Mouse (Mus musculus): Measurements from ENCODE around the gene Olfr1257. TPM values are rescaled to one million over a fixed set of nuclear protein-coding genes. Genes with fewer than 3 reads are reported as not detected.
"Not testable (repeated sequence)": the region's sequence is repeated elsewhere in the genome, so short reads cannot be mapped to it uniquely, and the experiment has no call there.

Gene Olfr1257
- polyA plus RNA-seq (2014; fragmentation: Nextera tagmentation; extraction: Ambion mirVana), result not detected in 2 replicates

DNA sequence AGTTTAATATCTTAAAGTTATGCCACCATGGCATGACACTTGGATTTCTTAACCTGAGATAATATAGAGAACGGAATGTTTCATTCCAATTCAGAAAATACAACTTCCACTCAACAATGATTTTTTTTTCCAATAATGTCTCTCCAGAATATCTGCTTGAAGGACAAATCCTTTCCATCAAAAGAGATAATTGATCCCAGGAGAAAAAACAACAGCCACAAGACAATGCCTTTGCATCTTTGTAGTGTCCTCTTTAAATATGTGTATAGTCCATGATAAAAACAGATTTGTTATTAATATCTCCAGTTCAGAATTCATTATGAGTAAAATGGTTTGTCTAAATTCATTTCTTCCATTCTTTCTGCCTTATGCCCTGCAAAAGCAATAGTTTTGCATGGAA lies at the start of gene Olfr1257:
Olfr1257 (plus strand) TSS at position 301 of the 400 bp plus-strand sequence.
- no peaks in the 10 kb centered on the region for H3K4me1 ChIP-seq (ENCODE audit: control insufficient read depth, insufficient read depth, low read length)
- 91% methylated on average over 1 of the region's 1 CpGs for WGBS
- no peak within 1 kb of the TSS for H3K27ac ChIP-seq (ENCODE audit: low read depth, low read length)
- H3K27me3 ChIP-seq (ENCODE audit: control insufficient read depth, insufficient read depth, low read length), result no peaks in the 10 kb centered on the region
- ATAC-seq (ENCODE audit: insufficient read depth, low FRiP score, low TSS enrichment) (no peak), DNase-seq (ENCODE audit: low spot score) (no peak)
- H3K4me2 ChIP-seq (ENCODE audit: low read depth), result no peak within 1 kb of the TSS
- no peak within 1 kb of the TSS for H3K9ac ChIP-seq (ENCODE audit: low read length)
- no peaks in the 10 kb centered on the region for H3K9me3 ChIP-seq (ENCODE audit: control insufficient read depth, low read length)
- no peak within 1 kb of the TSS for H3K4me3 ChIP-seq (ENCODE audit: low read depth, low read length)
- H3K36me3 ChIP-seq (ENCODE audit: control insufficient read depth, insufficient read depth, low read length), result no peaks in the 10 kb centered on the region

- Histone ChIP-seq H3K4me3 (ENCODE audit: low read depth, low read length) (no peak within 1 kb of the TSS), H3K4me1 (ENCODE audit: control insufficient read depth, insufficient read depth, low read length) (no peaks in the 10 kb centered on the region), H3K9ac (ENCODE audit: low read length) (no peak within 1 kb of the TSS), H3K27me3 (ENCODE audit: control insufficient read depth, insufficient read depth, low read length) (no peaks in the 10 kb centered on the region), H3K27ac (ENCODE audit: low read depth, low read length) (no peak within 1 kb of the TSS), H3K9me3 (ENCODE audit: control insufficient read depth, low read length) (no peaks in the 10 kb centered on the region), H3K36me3 (ENCODE audit: control insufficient read depth, insufficient read depth, low read length) (no peaks in the 10 kb centered on the region), H3K4me2 (ENCODE audit: low read depth) (no peak within 1 kb of the TSS)
- no peak for DNase-seq (ENCODE audit: low spot score)
- WGBS, result 46% methylated on average over 2 of the region's 2 CpGs
- no peak for ATAC-seq (ENCODE audit: insufficient read depth, low FRiP score, low TSS enrichment)
These were observed 36.8 kb upstream of the Olfr1257 start, which contains the start of gene Olfr1256 for GRCm38 (mm10) chr2:89841455-89841854. Gene Olfr1256, minus strand, starts transcription at chr2:89841555.

GRCm38 (mm10) chr2:89848105-89848504 lies 30.1 kb upstream of the Olfr1257 start, which contains the start of gene Olfr48:
Gene Olfr48, minus strand, starts transcription at chr2:89848205.
- WGBS, result 86% methylated on average over 5 of the region's 5 CpGs

GRCm38 (mm10) chr2:89849230-89849629 lies 29.0 kb upstream of the Olfr1257 start:
- Histone ChIP-seq H3K4me1 (ENCODE audit: control insufficient read depth, insufficient read depth, low read length) (no peaks in the 10 kb centered on the region), H3K4me3 (ENCODE audit: low read depth, low read length) (no peak overlapping the region), H3K4me2 (ENCODE audit: low read depth) (no peak overlapping the region), H3K36me3 (ENCODE audit: control insufficient read depth, insufficient read depth, low read length) (no peaks in the 10 kb centered on the region), H3K9ac (ENCODE audit: low read length) (no peak overlapping the region), H3K9me3 (ENCODE audit: control insufficient read depth, low read length) (no peaks in the 10 kb centered on the region), H3K27me3 (ENCODE audit: control insufficient read depth, insufficient read depth, low read length) (no peaks in the 10 kb centered on the region), H3K27ac (ENCODE audit: low read depth, low read length) (no peak overlapping the region)
- ATAC-seq (ENCODE audit: insufficient read depth, low FRiP score, low TSS enrichment) (no peak), DNase-seq (ENCODE audit: low spot score) (no peak)
- 84% methylated on average over 1 of the region's 1 CpGs for WGBS

More at GRCm38 (mm10) chr2:89848105-89848504, 30.1 kb upstream of the Olfr1257 start, which contains the start of gene Olfr48:
- no peaks in the 10 kb centered on the region for H3K9me3 ChIP-seq (ENCODE audit: control insufficient read depth, low read length)
- H3K4me3 ChIP-seq (ENCODE audit: low read depth, low read length), result no peak within 1 kb of the TSS
- DNase-seq (ENCODE audit: low spot score) (no peak), ATAC-seq (ENCODE audit: insufficient read depth, low FRiP score, low TSS enrichment) (no peak)
- no peak within 1 kb of the TSS for H3K9ac ChIP-seq (ENCODE audit: low read length)
- H3K27ac ChIP-seq (ENCODE audit: low read depth, low read length), result no peak within 1 kb of the TSS
- H3K4me2 ChIP-seq (ENCODE audit: low read depth), result no peak within 1 kb of the TSS
- no peaks in the 10 kb centered on the region for H3K4me1 ChIP-seq (ENCODE audit: control insufficient read depth, insufficient read depth, low read length)
- H3K36me3 ChIP-seq (ENCODE audit: control insufficient read depth, insufficient read depth, low read length), result no peaks in the 10 kb centered on the region
- no peaks in the 10 kb centered on the region for H3K27me3 ChIP-seq (ENCODE audit: control insufficient read depth, insufficient read depth, low read length)

DNA sequence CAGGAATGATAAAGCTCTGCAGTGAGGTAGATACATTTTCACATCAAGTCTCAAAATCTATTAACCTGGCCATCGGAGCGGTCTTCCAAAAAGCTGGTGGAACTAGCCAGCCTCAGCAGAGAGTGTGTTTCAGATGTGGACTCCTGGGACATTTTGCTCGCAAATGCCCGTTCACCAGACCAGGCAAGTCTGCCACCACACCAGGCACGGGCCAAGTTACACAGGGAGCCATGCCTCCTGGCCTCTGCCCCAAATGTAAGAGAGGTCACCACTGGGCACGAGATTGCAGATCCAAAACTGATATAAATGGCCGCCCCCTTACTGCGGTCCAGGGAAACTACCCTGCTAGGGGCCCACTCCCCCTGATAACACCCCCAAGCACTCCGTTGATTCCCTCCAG lies 34.4 kb downstream of the Olfr1257 start:
- not testable (repeated sequence) for H3K27me3 ChIP-seq (ENCODE audit: control insufficient read depth, insufficient read depth, low read length); DNase-seq (ENCODE audit: low spot score); H3K9me3 ChIP-seq (ENCODE audit: control insufficient read depth, low read length); H3K4me1 ChIP-seq (ENCODE audit: control insufficient read depth, insufficient read depth, low read length); H3K36me3 ChIP-seq (ENCODE audit: control insufficient read depth, insufficient read depth, low read length); H3K9ac ChIP-seq (ENCODE audit: low read length); H3K27ac ChIP-seq (ENCODE audit: low read depth, low read length); H3K4me3 ChIP-seq (ENCODE audit: low read depth, low read length); H3K4me2 ChIP-seq (ENCODE audit: low read depth); ATAC-seq (ENCODE audit: insufficient read depth, low FRiP score, low TSS enrichment)
- WGBS, result 92% methylated on average over 9 of the region's 9 CpGs

- Histone ChIP-seq H3K9me3 (ENCODE audit: control insufficient read depth, low read length) (no peaks in the 10 kb centered on the region), H3K4me1 (ENCODE audit: control insufficient read depth, insufficient read depth, low read length) (no peaks in the 10 kb centered on the region), H3K9ac (ENCODE audit: low read length) (no peak within 1 kb of the TSS), H3K4me2 (ENCODE audit: low read depth) (no peak within 1 kb of the TSS), H3K27me3 (ENCODE audit: control insufficient read depth, insufficient read depth, low read length) (no peaks in the 10 kb centered on the region), H3K4me3 (ENCODE audit: low read depth, low read length) (no peak within 1 kb of the TSS), H3K36me3 (ENCODE audit: control insufficient read depth, insufficient read depth, low read length) (no peaks in the 10 kb centered on the region), H3K27ac (ENCODE audit: low read depth, low read length) (no peak within 1 kb of the TSS)
- no peak for DNase-seq (ENCODE audit: low spot score)
- ATAC-seq (ENCODE audit: insufficient read depth, low FRiP score, low TSS enrichment), result no peak
These were observed 48.8 kb downstream of the Olfr1257 start, which contains the start of gene Olfr1258 for GRCm38 (mm10) chr2:89927009-89927408. Gene Olfr1258, plus strand, starts transcription at chr2:89927309.

Other genes with a start within 250 kb of the Olfr1257 start
- not detected in 2 replicates for gene Olfr1249, start 243.5 kb upstream of the Olfr1257 start, polyA plus RNA-seq (2014; fragmentation: Nextera tagmentation; extraction: Ambion mirVana)
- gene Olfr1250, start 217.0 kb upstream of the Olfr1257 start, polyA plus RNA-seq (2014; fragmentation: Nextera tagmentation; extraction: Ambion mirVana), result not detected in 2 replicates
- not detected in 2 replicates for gene Olfr1251, start 206.5 kb upstream of the Olfr1257 start, polyA plus RNA-seq (2014; fragmentation: Nextera tagmentation; extraction: Ambion mirVana)
- not detected in 2 replicates for gene Olfr1252, start 153.4 kb upstream of the Olfr1257 start, polyA plus RNA-seq (2014; fragmentation: Nextera tagmentation; extraction: Ambion mirVana)
- gene Olfr1253, start 121.3 kb upstream of the Olfr1257 start, polyA plus RNA-seq (2014; fragmentation: Nextera tagmentation; extraction: Ambion mirVana), result not detected in 2 replicates
- gene Olfr1254, start 84.8 kb upstream of the Olfr1257 start, polyA plus RNA-seq (2014; fragmentation: Nextera tagmentation; extraction: Ambion mirVana), result not detected in 2 replicates
- gene Olfr1255, start 66.4 kb upstream of the Olfr1257 start, polyA plus RNA-seq (2014; fragmentation: Nextera tagmentation; extraction: Ambion mirVana), result not detected in 2 replicates
- gene Olfr1256, start 36.9 kb upstream of the Olfr1257 start, polyA plus RNA-seq (2014; fragmentation: Nextera tagmentation; extraction: Ambion mirVana), result not detected in 2 replicates
- gene Olfr48, start 30.2 kb upstream of the Olfr1257 start, polyA plus RNA-seq (2014; fragmentation: Nextera tagmentation; extraction: Ambion mirVana), result not detected in 2 replicates
- gene Olfr1258, start 48.9 kb downstream of the Olfr1257 start, polyA plus RNA-seq (2014; fragmentation: Nextera tagmentation; extraction: Ambion mirVana), result not detected in 2 replicates
- gene Olfr1259, start 70.2 kb downstream of the Olfr1257 start, polyA plus RNA-seq (2014; fragmentation: Nextera tagmentation; extraction: Ambion mirVana), result not detected in 2 replicates
- not detected in 2 replicates for gene Olfr1260, start 95.9 kb downstream of the Olfr1257 start, polyA plus RNA-seq (2014; fragmentation: Nextera tagmentation; extraction: Ambion mirVana)
- gene Olfr1261, start 112.8 kb downstream of the Olfr1257 start, polyA plus RNA-seq (2014; fragmentation: Nextera tagmentation; extraction: Ambion mirVana), result not detected in 2 replicates
- gene Olfr1262, start 121.7 kb downstream of the Olfr1257 start, polyA plus RNA-seq (2014; fragmentation: Nextera tagmentation; extraction: Ambion mirVana), result not detected in 2 replicates
- not detected in 2 replicates for gene Olfr1263, start 133.7 kb downstream of the Olfr1257 start, polyA plus RNA-seq (2014; fragmentation: Nextera tagmentation; extraction: Ambion mirVana)
- not detected in 2 replicates for gene Olfr1264, start 147.1 kb downstream of the Olfr1257 start, polyA plus RNA-seq (2014; fragmentation: Nextera tagmentation; extraction: Ambion mirVana)
- gene Olfr1265, start 156.9 kb downstream of the Olfr1257 start, polyA plus RNA-seq (2014; fragmentation: Nextera tagmentation; extraction: Ambion mirVana), result not detected in 2 replicates
- not detected in 2 replicates for gene Olfr140, start 185.2 kb downstream of the Olfr1257 start, polyA plus RNA-seq (2014; fragmentation: Nextera tagmentation; extraction: Ambion mirVana)
- gene Olfr1269, start 243.0 kb downstream of the Olfr1257 start, polyA plus RNA-seq (2014; fragmentation: Nextera tagmentation; extraction: Ambion mirVana), result not detected in 2 replicates

Measured in neural tube, embryonic 11.5 days (tissue).